Mouse (Mus musculus) hindbrain, embryonic 15.5 days (tissue): ENCODE measurements at regions not wholly inside any gene's neighbourhood (a gene's known extent, or its start where the extent isn't known, plus 50 kb on each side); places are given as distances from the start of the nearest gene placed in this dataset.

Experiments used
- ATAC-seq: fragments of 200-750 bp; cut with Nextera tagmentation; 2 replicates; pipeline ENCODE4 v1.8.0; 2017; ENCODE audit warnings: low read depth, moderate number of reproducible peaks, moderate TSS enrichment; ENCODE audit not compliant: low FRiP score
- H3K27ac ChIP-seq: fragments of 300-500 bp; sonication (generic); replicated peaks from 2 replicates; pipeline ENCODE4 v1.5.1; 2015; ENCODE audit warnings: mild to moderate bottlenecking, inconsistent platforms
- H3K27me3 ChIP-seq: fragments of 300-500 bp; sonication (generic); 2 replicates; pipeline ENCODE4 v1.6.1; 2015; ENCODE audit warnings: control low read depth, inconsistent platforms
- H3K36me3 ChIP-seq: fragments of 300-500 bp; sonication (generic); 2 replicates; pipeline ENCODE4 v1.6.1; 2015; ENCODE audit warnings: control low read depth, inconsistent platforms
- H3K4me1 ChIP-seq: fragments of 300-500 bp; sonication (generic); replicated peaks from 2 replicates; pipeline ENCODE4 v1.6.1; 2015; ENCODE audit warnings: control low read depth, inconsistent platforms
- H3K4me2 ChIP-seq: fragments of 300-500 bp; sonication (generic); 2 replicates; pipeline ENCODE4 v1.6.1; 2015; ENCODE audit warnings: moderate library complexity, mild to moderate bottlenecking, inconsistent platforms
- H3K4me3 ChIP-seq: fragments of 300-500 bp; sonication (generic); 2 replicates; pipeline ENCODE4 v1.5.1; 2015; ENCODE audit warnings: mild to moderate bottlenecking, inconsistent platforms
- H3K9ac ChIP-seq: fragments of 300-500 bp; sonication (generic); 2 replicates; pipeline ENCODE4 v1.6.1; 2015; ENCODE audit warnings: inconsistent platforms
- H3K9me3 ChIP-seq: fragments of 300-500 bp; sonication (generic); 2 replicates; pipeline ENCODE4 v1.6.1; 2016; ENCODE audit warnings: control low read depth, inconsistent platforms
- WGBS: fragments of 180-500 bp; shearing (Covaris S2); methylation state at CpG from one replicate; pipeline ENCODE4 v1.1.7; 2015; 5-methylcytosine and 5-hydroxymethylcytosine counted together

GRCm38 (mm10) chr11:63357772-63358344 lies 229.1 kb downstream of the Pmp22 start:
- WGBS = 58% methylated on average over 10 of the region's 10 CpGs
- H3K4me1 ChIP-seq = no peaks in the 10 kb centered on the region
- no peaks in the 10 kb centered on the region for H3K36me3 ChIP-seq
- H3K9me3 ChIP-seq = no peaks in the 10 kb centered on the region
- H3K27me3 ChIP-seq = no peaks in the 10 kb centered on the region
- no peak overlapping the region for H3K9ac ChIP-seq
- no peak overlapping the region for H3K27ac ChIP-seq
- no peak overlapping the region for H3K4me2 ChIP-seq
- H3K4me3 ChIP-seq = no peak overlapping the region
- no peak for ATAC-seq

GRCm38 (mm10) chr11:63367756-63368265 lies 239.0 kb downstream of the Pmp22 start:
- Histone ChIP-seq H3K27me3 (no peaks in the 10 kb centered on the region), H3K36me3 (no peaks in the 10 kb centered on the region), H3K9ac (no peak overlapping the region), H3K4me1 (no peaks in the 10 kb centered on the region), H3K9me3 (peaks cover 3% of the 10 kb centered on the region; the same call in 1 of the 2 replicates), H3K4me2 (no peak overlapping the region), H3K27ac (no peak overlapping the region), H3K4me3 (no peak overlapping the region)
- WGBS = 87% methylated on average over 6 of the region's 6 CpGs
- no peak for ATAC-seq

GRCm38 (mm10) chr11:63369475-63369874 lies 240.7 kb downstream of the Pmp22 start:
- no peaks in the 10 kb centered on the region for H3K36me3 ChIP-seq
- H3K27ac ChIP-seq = no peak overlapping the region
- H3K4me2 ChIP-seq = no peak overlapping the region
- WGBS = 94% methylated on average over 2 of the region's 2 CpGs
- no peaks in the 10 kb centered on the region for H3K27me3 ChIP-seq
- no peak overlapping the region for H3K4me3 ChIP-seq
- H3K4me1 ChIP-seq = no peaks in the 10 kb centered on the region
- no peak for ATAC-seq
- H3K9ac ChIP-seq = no peak overlapping the region
- H3K9me3 ChIP-seq = peaks cover 3% of the 10 kb centered on the region; the same call in 1 of the 2 replicates

GRCm38 (mm10) chr11:63376311-63376710 lies 247.5 kb downstream of the Pmp22 start:
- Histone ChIP-seq H3K27ac (no peak overlapping the region), H3K4me3 (no peak overlapping the region), H3K9me3 (no peaks in the 10 kb centered on the region), H3K4me1 (0 out of 2 replicates have a peak, but pooled peaks cover 3% of the 10 kb centered on the region), H3K9ac (no peak overlapping the region), H3K4me2 (no peak overlapping the region), H3K27me3 (no peaks in the 10 kb centered on the region), H3K36me3 (no peaks in the 10 kb centered on the region)
- no peak for ATAC-seq
- 96% methylated on average over 3 of the region's 3 CpGs for WGBS

- Histone ChIP-seq H3K27ac (no peak overlapping the region), H3K9me3 (no peaks in the 10 kb centered on the region), H3K36me3 (no peaks in the 10 kb centered on the region), H3K27me3 (no peaks in the 10 kb centered on the region), H3K4me2 (no peak overlapping the region), H3K4me1 (0 out of 2 replicates have a peak, but pooled peaks cover 3% of the 10 kb centered on the region), H3K4me3 (no peak overlapping the region), H3K9ac (no peak overlapping the region)
- ATAC-seq = no peak
- WGBS = 68% methylated on average over 10 of the region's 10 CpGs
Measured at GRCm38 (mm10) chr11:63376991-63377390, 248.2 kb downstream of the Pmp22 start.

GRCm38 (mm10) chr11:63388247-63388646 lies 259.5 kb downstream of the Pmp22 start:
- Histone ChIP-seq H3K9me3 (no peaks in the 10 kb centered on the region), H3K27ac (no peak overlapping the region), H3K4me2 (no peak overlapping the region), H3K27me3 (no peaks in the 10 kb centered on the region), H3K4me3 (no peak overlapping the region), H3K4me1 (no peaks in the 10 kb centered on the region), H3K9ac (no peak overlapping the region), H3K36me3 (no peaks in the 10 kb centered on the region)
- no peak for ATAC-seq
- 82% methylated on average over 4 of the region's 4 CpGs for WGBS

GRCm38 (mm10) chr11:63391478-63391877 lies 262.7 kb downstream of the Pmp22 start:
- no peak overlapping the region for H3K4me3 ChIP-seq
- H3K27ac ChIP-seq = no peak overlapping the region
- no peak overlapping the region for H3K4me2 ChIP-seq
- H3K9ac ChIP-seq = no peak overlapping the region
- H3K4me1 ChIP-seq = no peaks in the 10 kb centered on the region
- ATAC-seq = no peak
- no peaks in the 10 kb centered on the region for H3K27me3 ChIP-seq
- WGBS = 62% methylated on average over 3 of the region's 3 CpGs
- no peaks in the 10 kb centered on the region for H3K9me3 ChIP-seq
- no peaks in the 10 kb centered on the region for H3K36me3 ChIP-seq

GRCm38 (mm10) chr11:63392378-63392777 lies 263.6 kb downstream of the Pmp22 start:
- H3K4me3 ChIP-seq = no peak overlapping the region
- H3K4me1 ChIP-seq = no peaks in the 10 kb centered on the region
- H3K4me2 ChIP-seq = no peak overlapping the region
- 77% methylated on average over 3 of the region's 3 CpGs for WGBS
- no peak for ATAC-seq
- no peak overlapping the region for H3K27ac ChIP-seq
- H3K9me3 ChIP-seq = no peaks in the 10 kb centered on the region
- H3K9ac ChIP-seq = no peak overlapping the region
- H3K27me3 ChIP-seq = no peaks in the 10 kb centered on the region
- H3K36me3 ChIP-seq = no peaks in the 10 kb centered on the region

- no peak for ATAC-seq
- WGBS = 59% methylated on average over 3 of the region's 3 CpGs
- Histone ChIP-seq H3K4me2 (no peak overlapping the region), H3K9me3 (no peaks in the 10 kb centered on the region), H3K36me3 (no peaks in the 10 kb centered on the region), H3K4me1 (no peaks in the 10 kb centered on the region), H3K27me3 (no peaks in the 10 kb centered on the region), H3K4me3 (no peak overlapping the region), H3K9ac (no peak overlapping the region), H3K27ac (no peak overlapping the region)
Measured at GRCm38 (mm10) chr11:63394201-63394600, 265.4 kb downstream of the Pmp22 start.

- H3K4me3 ChIP-seq = no peak overlapping the region
- no peaks in the 10 kb centered on the region for H3K36me3 ChIP-seq
- H3K9ac ChIP-seq = no peak overlapping the region
- 35% methylated on average over 8 of the region's 8 CpGs for WGBS
- H3K4me1 ChIP-seq = no peaks in the 10 kb centered on the region
- ATAC-seq = no peak
- H3K27me3 ChIP-seq = peaks cover 4% of the 10 kb centered on the region; the same call in 1 of the 2 replicates
- no peak overlapping the region for H3K27ac ChIP-seq
- no peak overlapping the region for H3K4me2 ChIP-seq
- no peaks in the 10 kb centered on the region for H3K9me3 ChIP-seq
Measured at GRCm38 (mm10) chr11:63396386-63396785, 267.6 kb downstream of the Pmp22 start.

- Histone ChIP-seq H3K4me3 (no peak overlapping the region), H3K27ac (no peak overlapping the region), H3K4me2 (no peak overlapping the region), H3K9me3 (no peaks in the 10 kb centered on the region), H3K4me1 (no peaks in the 10 kb centered on the region), H3K27me3 (peaks cover 13% of the 10 kb centered on the region; the same call in 1 of the 2 replicates), H3K36me3 (no peaks in the 10 kb centered on the region), H3K9ac (no peak overlapping the region)
- 67% methylated on average over 5 of the region's 5 CpGs for WGBS
- ATAC-seq = no peak
Measured at GRCm38 (mm10) chr11:63402741-63403140, 274.0 kb downstream of the Pmp22 start.

- H3K27ac ChIP-seq = no peak overlapping the region
- peaks cover 13% of the 10 kb centered on the region; the same call in 1 of the 2 replicates for H3K27me3 ChIP-seq
- H3K4me2 ChIP-seq = 0 out of 2 replicates have a peak overlapping the region, but pooled peaks have one; percentile 14
- no peak overlapping the region for H3K4me3 ChIP-seq
- no peaks in the 10 kb centered on the region for H3K9me3 ChIP-seq
- H3K36me3 ChIP-seq = no peaks in the 10 kb centered on the region
- ATAC-seq = no peak
- 13% methylated on average over 11 of the region's 11 CpGs for WGBS
- H3K9ac ChIP-seq = no peak overlapping the region
- H3K4me1 ChIP-seq = no peaks in the 10 kb centered on the region
Measured at GRCm38 (mm10) chr11:63404719-63405118, 275.9 kb downstream of the Pmp22 start.

- peaks cover 11% of the 10 kb centered on the region; the same call in 1 of the 2 replicates for H3K27me3 ChIP-seq
- no peak for ATAC-seq
- H3K9ac ChIP-seq = no peak overlapping the region
- H3K4me3 ChIP-seq = no peak overlapping the region
- H3K4me1 ChIP-seq = peaks cover 15% of the 10 kb centered on the region
- no peaks in the 10 kb centered on the region for H3K36me3 ChIP-seq
- WGBS = 100% methylated on average over 1 of the region's 1 CpGs
- H3K9me3 ChIP-seq = no peaks in the 10 kb centered on the region
- no peak overlapping the region for H3K27ac ChIP-seq
- no peak overlapping the region for H3K4me2 ChIP-seq
Measured at GRCm38 (mm10) chr11:63409431-63409830, 280.6 kb downstream of the Pmp22 start.
